ENCODE assay signal across 9 mouse cellular contexts in genomic region chr4:98104911-98105702, GRCm38 (mm10).
DNase-seq lines count a peak whose midpoint lies in the region; ATAC-seq lines count a peak whose summit lies in the region.
"Had no signal": no experiment of that assay in that cellular context is flagged by ENCODE, and none has a peak within 500 bp of the region (broad histone marks: within the 10 kb centered on the region; RNA-seq: fewer than 3 reads in every experiment).

No protein-coding gene starts in this region.

- ATAC-seq in forebrain, embryonic 15.5 days (replicated peaks) = no peak
- ATAC-seq in forebrain, embryonic 14.5 days = no peak
- no peak for ATAC-seq in kidney, embryonic 15.5 days (replicated peaks; ENCODE audit: low FRiP score)
- ATAC-seq in embryonic facial prominence, embryonic 15.5 days (ENCODE audit: insufficient number of reproducible peaks, low FRiP score, low TSS enrichment, low read depth) = no peak
- no peak for ATAC-seq in limb, embryonic 15.5 days (ENCODE audit: insufficient number of reproducible peaks, low FRiP score, low TSS enrichment, low read depth)

- WGBS in forebrain, embryonic 15.5 days = 61% methylated on average over 9 of the region's 9 CpGs
- whole genome bisulfite sequencing in forebrain, embryonic 14.5 days = 60% methylated on average over 9 of the region's 9 CpGs
- 44% methylated on average over 9 of the region's 9 CpGs for WGBS in kidney, embryonic 15.5 days
- WGBS in embryonic facial prominence, embryonic 15.5 days = 61% methylated on average over 9 of the region's 9 CpGs
- WGBS in limb, embryonic 15.5 days = 35% methylated on average over 9 of the region's 9 CpGs

- H3K27me3 ChIP-seq in forebrain, embryonic 15.5 days = no peaks in the 10 kb centered on the region
- H3K27me3 ChIP-seq in forebrain, embryonic 14.5 days (replicated peaks; ENCODE audit: control insufficient read depth, insufficient read depth, low read length) = no peaks in the 10 kb centered on the region
- no peaks in the 10 kb centered on the region for H3K27me3 ChIP-seq in kidney, embryonic 15.5 days
- H3K27me3 ChIP-seq in embryonic facial prominence, embryonic 15.5 days = no peaks in the 10 kb centered on the region
- H3K27me3 ChIP-seq in limb, embryonic 15.5 days = no peaks in the 10 kb centered on the region
- H3K27me3 ChIP-seq: CH12.LX had no signal

- no peaks in the 10 kb centered on the region for H3K36me3 ChIP-seq in forebrain, embryonic 15.5 days
- H3K36me3 ChIP-seq in forebrain, embryonic 14.5 days (ENCODE audit: control insufficient read depth, insufficient read depth, low read length) = no peaks in the 10 kb centered on the region
- no peaks in the 10 kb centered on the region for H3K36me3 ChIP-seq in kidney, embryonic 15.5 days
- no peaks in the 10 kb centered on the region for H3K36me3 ChIP-seq in embryonic facial prominence, embryonic 15.5 days
- H3K36me3 ChIP-seq in limb, embryonic 15.5 days = no peaks in the 10 kb centered on the region

- H3K4me1 ChIP-seq in forebrain, embryonic 15.5 days = peaks cover 88% of the 10 kb centered on the region
- H3K4me1 ChIP-seq in forebrain, embryonic 14.5 days (ENCODE audit: control insufficient read depth, insufficient read depth, low read length) = peaks cover 82% of the 10 kb centered on the region
- peaks cover 79% of the 10 kb centered on the region for H3K4me1 ChIP-seq in kidney, embryonic 15.5 days
- peaks cover 74% of the 10 kb centered on the region for H3K4me1 ChIP-seq in embryonic facial prominence, embryonic 15.5 days
- peaks cover 79% of the 10 kb centered on the region for H3K4me1 ChIP-seq in limb, embryonic 15.5 days

- H3K9ac ChIP-seq in forebrain, embryonic 15.5 days (replicated peaks) = no peak overlapping the region
- no peak overlapping the region for H3K9ac ChIP-seq in forebrain, embryonic 14.5 days (ENCODE audit: low read length)
- no peak overlapping the region for H3K9ac ChIP-seq in kidney, embryonic 15.5 days
- no peak overlapping the region for H3K9ac ChIP-seq in embryonic facial prominence, embryonic 15.5 days
- no peak overlapping the region for H3K9ac ChIP-seq in limb, embryonic 15.5 days

- no peaks in the 10 kb centered on the region for H3K9me3 ChIP-seq in forebrain, embryonic 15.5 days
- H3K9me3 ChIP-seq in forebrain, embryonic 14.5 days (replicated peaks; ENCODE audit: control insufficient read depth, low read length) = no peaks in the 10 kb centered on the region
- no peaks in the 10 kb centered on the region for H3K9me3 ChIP-seq in kidney, embryonic 15.5 days (replicated peaks)
- H3K9me3 ChIP-seq in embryonic facial prominence, embryonic 15.5 days (replicated peaks) = no peaks in the 10 kb centered on the region
- H3K9me3 ChIP-seq in limb, embryonic 15.5 days = no peaks in the 10 kb centered on the region

- DNase-seq in forebrain, embryonic 14.5 days (ENCODE audit: low spot score) = no peak
- DNase-seq in kidney, postnatal 10 days = no peak
- no peak for DNase-seq in frontal cortex, postnatal 10 days (ENCODE audit: low spot score in 2 of 2)
- no peak for DNase-seq in T-cell, adult 2 months (ENCODE audit: low spot score)

- peak overlapping the region; percentile 85; the same call in 1 of the 2 replicates for H3K27ac ChIP-seq in forebrain, embryonic 15.5 days (replicated peaks)
- no peak overlapping the region; the same call in 1 of the 2 replicates for H3K27ac ChIP-seq in forebrain, embryonic 14.5 days (ENCODE audit: low read depth, low read length)
- H3K27ac ChIP-seq in kidney, embryonic 15.5 days = peak overlapping the region; percentile 83
- H3K27ac ChIP-seq in embryonic facial prominence, embryonic 15.5 days (replicated peaks) = peak overlapping the region; percentile 61
- H3K27ac ChIP-seq in limb, embryonic 15.5 days = peak overlapping the region; percentile 74

- H3K4me2 ChIP-seq in forebrain, embryonic 15.5 days (replicated peaks) = no peak overlapping the region
- no peak overlapping the region for H3K4me2 ChIP-seq in forebrain, embryonic 14.5 days (ENCODE audit: low read length)
- H3K4me2 ChIP-seq in kidney, embryonic 15.5 days = no peak overlapping the region
- no peak overlapping the region for H3K4me2 ChIP-seq in embryonic facial prominence, embryonic 15.5 days (replicated peaks)
- H3K4me2 ChIP-seq in limb, embryonic 15.5 days = no peak overlapping the region

- no peak overlapping the region for H3K4me3 ChIP-seq in forebrain, embryonic 15.5 days
- no peak overlapping the region for H3K4me3 ChIP-seq in forebrain, embryonic 14.5 days (ENCODE audit: low read depth, low read length)
- no peak overlapping the region for H3K4me3 ChIP-seq in kidney, embryonic 15.5 days (replicated peaks)
- H3K4me3 ChIP-seq in embryonic facial prominence, embryonic 15.5 days (replicated peaks) = no peak overlapping the region
- no peak overlapping the region for H3K4me3 ChIP-seq in limb, embryonic 15.5 days
